Mouse (Mus musculus) heart, embryonic 12.5 days (tissue): ENCODE results near the gene Zfp260. TPM values are rescaled to one million over a fixed set of nuclear protein-coding genes. Genes with fewer than 3 reads are reported as not detected.

Source experiments
- ATAC-seq: fragments of 200-750 bp; cut with Nextera tagmentation; 2 replicates; pipeline ENCODE4 v1.8.0; 2017; ENCODE audit warnings: moderate TSS enrichment, moderate library complexity; ENCODE audit not compliant: insufficient number of reproducible peaks, low FRiP score
- H3K27ac ChIP-seq: fragments of 300-500 bp; sonication (generic); 2 replicates; pipeline ENCODE4 v1.5.1; 2016; ENCODE audit warnings: mild to moderate bottlenecking, moderate library complexity; ENCODE audit not compliant: poor library complexity, severe bottlenecking
- H3K27me3 ChIP-seq: fragments of 300-500 bp; sonication (generic); replicated peaks from 2 replicates; pipeline ENCODE4 v1.6.1; 2016; ENCODE audit warnings: mild to moderate bottlenecking, moderate library complexity
- H3K36me3 ChIP-seq: fragments of 300-500 bp; sonication (generic); 2 replicates; pipeline ENCODE4 v1.6.1; 2016; ENCODE audit warnings: mild to moderate bottlenecking, moderate library complexity
- H3K4me1 ChIP-seq: fragments of 300-500 bp; sonication (generic); replicated peaks from 2 replicates; pipeline ENCODE4 v1.6.1; 2016; ENCODE audit warnings: mild to moderate bottlenecking
- H3K4me2 ChIP-seq: fragments of 300-500 bp; sonication (generic); 2 replicates; pipeline ENCODE4 v1.6.1; 2016; ENCODE audit warnings: mild to moderate bottlenecking, moderate library complexity
- H3K4me3 ChIP-seq: fragments of 300-500 bp; sonication (generic); 2 replicates; pipeline ENCODE4 v1.5.1; 2016; ENCODE audit warnings: mild to moderate bottlenecking
- H3K9ac ChIP-seq: fragments of 300-500 bp; sonication (generic); 2 replicates; pipeline ENCODE4 v1.6.1; 2016; ENCODE audit warnings: mild to moderate bottlenecking, moderate library complexity
- H3K9me3 ChIP-seq: fragments of 300-500 bp; sonication (generic); replicated peaks from 2 replicates; pipeline ENCODE4 v1.6.1; 2016; ENCODE audit warnings: mild to moderate bottlenecking, moderate library complexity
- WGBS: fragments of 180-500 bp; shearing (Covaris S2); methylation state at CpG from one replicate; pipeline ENCODE4 v1.1.7; 2016; 5-methylcytosine and 5-hydroxymethylcytosine counted together
- microRNA-seq: library from miRNA; unstranded; fragments of <30 nt; microRNA quantifications from one replicate; pipeline ENCODE4, GENCODE M21; 2017
- polyA plus RNA-seq: library from polyadenylated mRNA; unstranded; fragments of >200 nt; fragmentation: Nextera tagmentation; extraction: Ambion mirVana; gene quantifications from 2 replicates; pipeline ENCODE4 v1.2.1, GENCODE M21; 2016

Zfp260 gene
- polyA plus RNA-seq, 1 experiment from 2014 or later, result 93.5 TPM

DNA sequence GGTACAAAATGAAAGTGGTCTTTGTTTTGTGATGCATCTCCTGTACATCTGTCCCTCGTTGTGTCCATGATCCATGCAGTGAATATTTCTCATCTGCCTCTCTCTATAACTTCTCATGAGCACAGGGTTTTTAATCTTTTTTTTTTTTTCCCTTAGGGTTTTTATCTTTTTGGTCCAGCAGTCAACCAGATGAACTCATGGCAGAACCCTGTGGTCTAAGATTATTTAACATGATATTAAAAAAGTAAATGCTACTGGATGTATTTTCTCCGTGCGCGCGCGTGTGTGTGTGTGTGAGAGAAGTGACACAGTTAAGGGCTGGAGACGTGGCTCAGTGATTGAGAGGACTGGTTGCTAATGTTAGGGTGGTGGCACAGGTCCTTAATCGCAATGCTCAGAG, 35.3 kb downstream of the Zfp260 start:
- Histone ChIP-seq H3K36me3 (peaks cover 90% of the 10 kb centered on the region), H3K4me2 (no peak overlapping the region), H3K27me3 (no peaks in the 10 kb centered on the region), H3K27ac (no peak overlapping the region), H3K9me3 (peaks cover 13% of the 10 kb centered on the region), H3K9ac (no peak overlapping the region), H3K4me3 (no peak overlapping the region), H3K4me1 (no peaks in the 10 kb centered on the region)
- 91% methylated on average over 8 of the region's 8 CpGs for WGBS
- ATAC-seq, result no peak

GRCm38 (mm10) chr7:30132396-30132795, 37.8 kb downstream of the Zfp260 start:
- no peak overlapping the region for H3K4me2 ChIP-seq
- H3K9ac ChIP-seq, result no peak overlapping the region
- no peak for ATAC-seq
- H3K36me3 ChIP-seq, result peaks cover 91% of the 10 kb centered on the region
- peaks cover 8% of the 10 kb centered on the region for H3K9me3 ChIP-seq
- H3K27me3 ChIP-seq, result no peaks in the 10 kb centered on the region
- 89% methylated on average over 4 of the region's 4 CpGs for WGBS
- H3K27ac ChIP-seq, result no peak overlapping the region
- H3K4me3 ChIP-seq, result no peak overlapping the region
- no peaks in the 10 kb centered on the region for H3K4me1 ChIP-seq

DNA sequence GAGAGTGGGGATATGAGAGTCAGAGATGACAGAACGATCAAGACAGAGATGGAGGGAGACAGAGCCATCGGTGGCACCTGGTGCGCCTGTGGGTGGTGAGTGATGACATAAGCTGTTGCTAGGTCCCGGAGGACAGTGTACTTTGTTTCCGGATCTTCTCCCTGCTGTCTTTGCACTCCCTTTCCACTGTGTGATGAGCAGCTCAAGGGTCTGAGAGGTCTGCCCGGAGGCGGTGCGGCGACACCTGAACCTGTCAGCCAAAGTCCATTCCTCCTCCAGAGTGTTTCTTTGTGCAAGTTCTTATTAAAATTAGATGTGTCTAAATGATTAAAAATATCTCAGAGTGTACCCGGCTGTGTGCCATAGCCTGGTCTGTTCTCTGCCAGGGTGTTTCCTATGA, 42.2 kb downstream of the Zfp260 start:
- ATAC-seq, result no peak
- Histone ChIP-seq H3K4me1 (no peaks in the 10 kb centered on the region), H3K4me2 (no peak overlapping the region), H3K27me3 (no peaks in the 10 kb centered on the region), H3K9ac (no peak overlapping the region), H3K27ac (no peak overlapping the region), H3K9me3 (peaks cover 8% of the 10 kb centered on the region), H3K4me3 (no peak overlapping the region), H3K36me3 (peaks cover 86% of the 10 kb centered on the region)
- 84% methylated on average over 10 of the region's 10 CpGs for WGBS

- peaks cover 24% of the 10 kb centered on the region for H3K9me3 ChIP-seq
- no peak overlapping the region for H3K27ac ChIP-seq
- ATAC-seq, result no peak; the same call in 1 of the 2 replicates
- peaks cover 58% of the 10 kb centered on the region for H3K36me3 ChIP-seq
- peak overlapping the region; percentile 68 for H3K4me3 ChIP-seq
- H3K4me2 ChIP-seq, result peak overlapping the region; percentile 75
- H3K27me3 ChIP-seq, result no peaks in the 10 kb centered on the region
- no peaks in the 10 kb centered on the region for H3K4me1 ChIP-seq
- WGBS, result 21% methylated on average over 8 of the region's 8 CpGs
- H3K9ac ChIP-seq, result peak overlapping the region; percentile 79
These were observed 48.6 kb downstream of the Zfp260 start for GRCm38 (mm10) chr7:30143170-30143554.

- peak overlapping the region; percentile 68 for H3K4me3 ChIP-seq
- no peaks in the 10 kb centered on the region for H3K27me3 ChIP-seq
- peak; percentile 92 for ATAC-seq
- peak overlapping the region; percentile 79 for H3K9ac ChIP-seq
- H3K27ac ChIP-seq, result peak overlapping the region; percentile 85
- H3K4me2 ChIP-seq, result peak overlapping the region; percentile 75
- peaks cover 28% of the 10 kb centered on the region for H3K9me3 ChIP-seq
- H3K4me1 ChIP-seq, result no peaks in the 10 kb centered on the region
- 3% methylated on average over 35 of the region's 35 CpGs for WGBS
- peaks cover 58% of the 10 kb centered on the region for H3K36me3 ChIP-seq
These were observed 49.1 kb downstream of the Zfp260 start for GRCm38 (mm10) chr7:30143555-30144209.

GRCm38 (mm10) chr7:30147011-30147410, 52.4 kb downstream of the Zfp260 start:
- H3K27ac ChIP-seq, result no peak overlapping the region
- H3K4me1 ChIP-seq, result no peaks in the 10 kb centered on the region
- H3K4me2 ChIP-seq, result no peak overlapping the region
- H3K9ac ChIP-seq, result no peak overlapping the region
- H3K36me3 ChIP-seq, result peaks cover 65% of the 10 kb centered on the region
- no peak for ATAC-seq
- 92% methylated on average over 5 of the region's 5 CpGs for WGBS
- no peaks in the 10 kb centered on the region for H3K27me3 ChIP-seq
- no peak overlapping the region for H3K4me3 ChIP-seq
- H3K9me3 ChIP-seq, result peaks cover 56% of the 10 kb centered on the region

DNA sequence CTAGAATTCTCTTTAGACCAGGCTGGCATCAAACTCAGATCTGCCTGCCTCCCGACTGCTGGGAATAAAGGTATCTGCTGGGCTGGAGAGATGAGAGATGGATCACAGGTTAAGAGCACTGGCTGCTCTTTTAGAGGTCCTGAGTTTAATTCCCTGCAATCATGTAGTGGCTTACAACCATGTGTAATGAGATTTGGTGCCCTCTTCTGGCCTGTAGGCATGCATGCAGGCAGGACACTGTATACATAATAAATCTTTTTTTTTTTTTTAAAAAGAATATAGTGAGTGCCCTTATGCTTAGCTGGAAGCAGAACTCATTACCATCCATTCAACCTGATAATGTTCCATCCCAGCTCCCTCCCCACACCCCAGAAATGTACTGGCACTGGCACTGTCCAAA, 59.5 kb downstream of the Zfp260 start:
- H3K27ac ChIP-seq, result no peak overlapping the region
- peaks cover 81% of the 10 kb centered on the region for H3K9me3 ChIP-seq
- H3K4me1 ChIP-seq, result no peaks in the 10 kb centered on the region
- no peaks in the 10 kb centered on the region for H3K27me3 ChIP-seq
- H3K9ac ChIP-seq, result no peak overlapping the region
- 85% methylated on average over 1 of the region's 1 CpGs for WGBS
- H3K4me3 ChIP-seq, result no peak overlapping the region
- no peak overlapping the region for H3K4me2 ChIP-seq
- ATAC-seq, result no peak
- peaks cover 90% of the 10 kb centered on the region for H3K36me3 ChIP-seq

GRCm38 (mm10) chr7:30155507-30155906, 60.9 kb downstream of the Zfp260 start:
- no peak overlapping the region for H3K27ac ChIP-seq
- ATAC-seq, result no peak
- no peaks in the 10 kb centered on the region for H3K27me3 ChIP-seq
- H3K9me3 ChIP-seq, result peaks cover 78% of the 10 kb centered on the region
- H3K4me3 ChIP-seq, result no peak overlapping the region
- H3K4me1 ChIP-seq, result no peaks in the 10 kb centered on the region
- no peak overlapping the region for H3K4me2 ChIP-seq
- peaks cover 87% of the 10 kb centered on the region for H3K36me3 ChIP-seq
- no peak overlapping the region for H3K9ac ChIP-seq
- 93% methylated on average over 3 of the region's 3 CpGs for WGBS

Small RNA genes within 50 kb of the gene (microRNA-seq; reads per million reads assigned to microRNA genes)
- not detected for gene Gm23368

Other genes starting within 250 kb of the Zfp260 start
- 2.7 and 3.0 TPM in 2 replicates for gene Zfp940, start 241.1 kb upstream of the Zfp260 start, polyA plus RNA-seq
- 4.4 and 4.6 TPM in 2 replicates for gene Zfp420, start 234.8 kb upstream of the Zfp260 start, polyA plus RNA-seq
- gene Zfp27, start 188.2 kb upstream of the Zfp260 start, polyA plus RNA-seq, result 9.1 and 9.9 TPM in 2 replicates
- gene Zfp383, start 186.6 kb upstream of the Zfp260 start, polyA plus RNA-seq, result 3.3 and 3.8 TPM in 2 replicates
- 8.4 and 9.9 TPM in 2 replicates for gene Zfp74, start 140.7 kb upstream of the Zfp260 start, polyA plus RNA-seq
- 35.4 and 36.7 TPM in 2 replicates for gene Zfp568, start 110.8 kb upstream of the Zfp260 start, polyA plus RNA-seq
- gene Zfp14, start 43.4 kb upstream of the Zfp260 start, polyA plus RNA-seq, result 3.1 and 3.4 TPM in 2 replicates
- 2.5 and 2.9 TPM in 2 replicates for gene Zfp82, start 21.9 kb upstream of the Zfp260 start, polyA plus RNA-seq
- 1.5 and 1.7 TPM in 2 replicates for gene Gm26920, start 4.4 kb upstream of the Zfp260 start, polyA plus RNA-seq
- gene Zfp566, start 4.2 kb upstream of the Zfp260 start, polyA plus RNA-seq, result 5.8 and 6.1 TPM in 2 replicates
- gene Zfp382, start 27.2 kb downstream of the Zfp260 start, polyA plus RNA-seq, result 11.6 TPM in 2 replicates
- 10.5 TPM in 2 replicates for gene Zfp146, start 75.0 kb downstream of the Zfp260 start, polyA plus RNA-seq
- gene Cox7a1, start 89.4 kb downstream of the Zfp260 start, polyA plus RNA-seq, result 300 and 306 TPM in 2 replicates
- 77.0 and 83.4 TPM in 2 replicates for gene Capns1, start 104.0 kb downstream of the Zfp260 start, polyA plus RNA-seq
- 101 and 105 TPM in 2 replicates for gene Polr2i, start 137.2 kb downstream of the Zfp260 start, polyA plus RNA-seq
- 155 and 162 TPM in 2 replicates for gene Tbcb, start 137.5 kb downstream of the Zfp260 start, polyA plus RNA-seq
- not detected in 2 replicates for gene Ovol3, start 140.9 kb downstream of the Zfp260 start, polyA plus RNA-seq
- 0.27 and 0.32 TPM in 2 replicates for gene Thap8, start 185.3 kb downstream of the Zfp260 start, polyA plus RNA-seq
- 9.3 and 9.9 TPM in 2 replicates for gene Wdr62, start 185.6 kb downstream of the Zfp260 start, polyA plus RNA-seq
- 17.2 and 20.2 TPM in 2 replicates for gene Clip3, start 197.0 kb downstream of the Zfp260 start, polyA plus RNA-seq
- gene Alkbh6, start 213.9 kb downstream of the Zfp260 start, polyA plus RNA-seq, result 56.8 and 59.0 TPM in 2 replicates
- 18.4 and 19.5 TPM in 2 replicates for gene Syne4, start 220.0 kb downstream of the Zfp260 start, polyA plus RNA-seq
- gene E130208F15Rik, start 227.0 kb downstream of the Zfp260 start, polyA plus RNA-seq, result 1.7 and 2.9 TPM in 2 replicates
- gene Sdhaf1, start 229.1 kb downstream of the Zfp260 start, polyA plus RNA-seq, result 16.7 and 17.0 TPM in 2 replicates